Mouse (Mus musculus) megakaryocyte, adult 5-6 weeks (primary cell): Measurements from ENCODE around the gene Unc13d. TPM values are rescaled to one million over a fixed set of nuclear protein-coding genes. Genes with fewer than 3 reads are reported as not detected.
"Not testable (repeated sequence)": the region's sequence is repeated elsewhere in the genome, so short reads cannot be mapped to it uniquely, and the experiment has no call there.

Source experiments
- ATAC-seq: 2 replicates; pipeline ENCODE4 v1.8.0; 2016; ENCODE audit warnings: mild to moderate bottlenecking, inconsistent platforms; ENCODE audit not compliant: poor library complexity, severe bottlenecking
- total RNA-seq, 2 experiments: library from RNA; stranded (forward) in 1 of 2; stranded (reverse) in 1 of 2; fragments of 153-499, 151-499 nt in 1 of 2; fragments of 221-1000, 200-1000 nt in 1 of 2; gene quantifications; 2 replicates each; pipeline versions ENCODE4 v1.2.3 to v1.2.4; 2015 to 2017

Unc13d gene
- total RNA-seq, 2 experiments from 2014 or later = 18.2 to 26.7 TPM

DNA sequence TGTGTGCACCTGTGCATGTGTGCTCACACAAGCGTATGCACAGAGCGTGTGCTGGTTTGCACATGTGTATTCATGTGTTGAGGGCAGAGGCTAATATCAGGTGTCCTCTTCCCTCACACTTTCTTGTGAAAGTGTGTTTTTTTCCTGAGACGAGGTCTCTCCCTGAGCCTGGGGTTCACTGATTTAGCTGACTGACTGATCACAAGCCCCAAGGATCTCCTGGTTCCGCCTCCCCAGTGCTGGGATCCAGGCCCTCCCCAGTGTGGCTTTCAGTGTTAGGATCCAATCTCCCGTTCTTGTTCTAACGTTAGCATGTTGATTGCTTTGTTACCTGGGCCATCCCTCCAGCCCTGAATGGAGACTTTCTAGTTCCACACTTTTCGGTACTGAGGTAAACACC is 23.1 kb upstream of the Unc13d start:
- no peak for ATAC-seq

DNA sequence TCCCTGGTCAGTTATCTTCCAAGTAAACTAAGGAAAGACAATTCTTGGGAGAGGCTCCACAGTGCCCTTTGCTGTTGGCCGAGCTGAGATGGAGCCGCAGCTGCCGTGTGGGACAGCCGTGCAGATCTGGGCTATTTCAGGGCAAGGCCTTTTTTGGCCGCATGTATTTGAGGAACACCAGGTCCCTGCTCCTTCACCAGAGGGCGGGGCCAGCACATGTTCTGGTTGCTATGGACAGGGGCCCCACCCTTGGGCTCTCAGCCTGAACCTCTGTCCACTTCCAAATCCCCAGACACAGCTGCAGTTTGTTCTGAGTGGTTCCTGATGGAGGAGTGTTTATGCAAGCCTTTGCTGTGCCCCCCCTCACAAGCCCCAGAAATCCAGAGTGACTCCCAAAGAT is 22.6 kb upstream of the Unc13d start:
- ATAC-seq = peak; percentile 24; the same call in 1 of the 2 replicates

DNA sequence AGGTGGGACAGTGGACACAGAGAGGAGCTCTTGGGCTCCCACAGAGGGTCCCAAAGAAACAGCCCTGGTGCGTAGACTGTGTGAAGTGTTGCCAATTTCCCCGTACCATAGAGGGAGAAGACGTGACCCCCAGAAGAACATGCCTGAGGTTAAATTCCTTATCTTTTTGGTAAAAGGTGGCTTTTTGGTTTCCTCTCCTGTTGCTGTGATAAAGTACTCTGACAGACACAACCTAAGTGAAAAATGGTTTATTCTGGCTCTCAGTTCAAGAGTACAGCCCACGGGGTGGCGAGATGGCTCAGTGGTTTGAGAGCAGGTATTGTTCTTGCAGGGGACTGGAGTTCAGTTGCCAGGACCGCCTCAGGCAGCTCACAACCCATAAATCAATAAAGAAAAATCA is 21.7 kb upstream of the Unc13d start:
- no peak for ATAC-seq

DNA sequence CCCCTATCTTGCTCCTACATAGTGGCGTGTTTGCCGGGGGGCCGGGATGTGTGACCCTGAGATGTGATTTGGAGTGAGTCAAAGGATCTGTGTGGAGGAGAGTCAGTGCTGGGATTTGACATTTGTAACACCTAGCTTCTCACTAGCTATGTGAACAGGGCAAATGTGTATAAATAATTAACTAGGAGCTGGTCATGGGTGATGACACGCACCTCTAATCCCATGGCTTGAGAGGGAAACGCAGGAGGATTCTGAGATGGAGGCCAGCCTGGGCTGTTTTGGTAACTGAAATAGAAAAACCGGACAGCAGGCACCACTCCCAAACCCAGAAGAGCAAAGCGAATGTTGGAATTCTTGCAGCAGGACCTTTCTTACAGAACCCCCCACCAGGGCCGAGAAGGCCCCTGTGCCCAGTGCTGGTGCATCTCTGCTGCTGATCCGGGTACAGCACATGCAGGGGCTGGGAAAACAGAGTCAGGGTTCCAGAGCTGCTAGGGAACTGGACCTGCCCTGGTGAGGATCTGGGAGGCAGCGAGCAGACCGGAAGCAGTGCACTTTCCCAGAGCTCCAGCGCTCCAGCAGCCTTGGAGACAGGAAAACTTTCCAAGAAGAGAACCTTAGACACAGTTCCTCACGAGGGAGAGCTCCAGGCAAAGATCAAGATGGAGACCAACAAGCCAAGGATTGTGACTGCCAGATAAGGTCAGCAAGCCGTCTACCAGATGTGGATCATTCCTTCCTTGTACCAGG is 21.1 kb upstream of the Unc13d start:
- no peak for ATAC-seq

DNA sequence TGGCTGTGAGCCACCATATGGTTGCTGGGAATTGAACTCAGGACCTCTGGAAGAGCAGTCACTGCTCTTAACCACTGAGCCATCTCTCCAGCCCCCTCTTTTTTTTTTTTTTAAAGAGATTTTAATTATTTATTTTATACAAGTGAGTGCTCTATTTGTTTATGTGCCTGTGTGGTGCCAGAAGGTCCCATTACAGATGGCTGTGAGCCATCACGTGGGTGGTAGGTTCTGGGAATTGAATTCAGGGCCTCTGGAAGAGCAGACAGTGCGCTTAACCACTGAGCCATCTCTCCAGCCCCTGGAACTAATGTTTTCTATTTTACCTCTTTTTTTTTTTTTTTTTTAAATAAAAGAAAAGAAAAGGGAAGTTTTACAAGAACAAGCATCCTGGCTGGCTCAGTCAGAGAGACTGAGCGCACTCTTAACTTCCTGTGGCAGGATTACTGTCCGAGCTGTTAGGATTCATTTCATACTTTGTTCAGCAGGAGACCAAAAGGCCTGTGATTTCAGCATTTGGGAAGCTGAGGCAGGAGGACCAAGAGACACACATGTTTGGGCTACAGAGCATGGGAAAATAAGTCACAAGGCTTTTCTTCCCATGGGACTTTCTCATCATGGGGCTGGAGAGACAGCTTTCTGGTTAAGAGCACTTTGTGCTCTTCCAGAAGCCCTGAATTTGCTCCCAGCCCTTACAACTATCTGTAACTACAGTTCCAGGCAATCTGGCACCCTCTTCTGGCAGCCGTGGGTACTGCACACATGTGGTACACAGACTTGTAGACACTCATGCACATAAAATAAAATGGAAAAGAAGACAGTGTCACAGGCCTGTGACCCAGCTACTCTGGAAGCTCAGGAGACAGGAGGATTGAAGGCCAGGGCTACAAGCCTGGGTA is 18.7 kb upstream of the Unc13d start:
- 0 out of 2 replicates have a peak, but pooled peaks have one; percentile 31 for ATAC-seq

DNA sequence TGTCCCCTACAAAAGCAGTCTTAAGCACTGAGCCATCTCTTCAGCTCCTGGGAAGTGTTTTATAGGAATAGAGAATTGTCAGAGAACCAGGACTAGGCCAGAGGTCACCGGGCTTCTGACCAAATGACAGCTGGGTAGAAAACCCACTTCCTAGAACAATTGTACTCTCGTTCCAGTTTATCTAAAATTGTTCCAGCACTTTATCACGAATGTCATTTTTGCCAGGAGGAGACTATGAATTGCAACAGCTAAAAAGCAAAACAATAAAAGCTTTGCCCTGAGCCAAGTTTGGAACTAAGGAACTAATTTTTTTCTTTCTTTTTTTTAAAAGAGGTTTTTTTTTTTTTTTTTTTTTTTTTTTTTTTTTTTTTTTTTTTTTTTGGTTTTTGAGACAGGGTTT is 17.8 kb upstream of the Unc13d start:
- ATAC-seq = no peak

DNA sequence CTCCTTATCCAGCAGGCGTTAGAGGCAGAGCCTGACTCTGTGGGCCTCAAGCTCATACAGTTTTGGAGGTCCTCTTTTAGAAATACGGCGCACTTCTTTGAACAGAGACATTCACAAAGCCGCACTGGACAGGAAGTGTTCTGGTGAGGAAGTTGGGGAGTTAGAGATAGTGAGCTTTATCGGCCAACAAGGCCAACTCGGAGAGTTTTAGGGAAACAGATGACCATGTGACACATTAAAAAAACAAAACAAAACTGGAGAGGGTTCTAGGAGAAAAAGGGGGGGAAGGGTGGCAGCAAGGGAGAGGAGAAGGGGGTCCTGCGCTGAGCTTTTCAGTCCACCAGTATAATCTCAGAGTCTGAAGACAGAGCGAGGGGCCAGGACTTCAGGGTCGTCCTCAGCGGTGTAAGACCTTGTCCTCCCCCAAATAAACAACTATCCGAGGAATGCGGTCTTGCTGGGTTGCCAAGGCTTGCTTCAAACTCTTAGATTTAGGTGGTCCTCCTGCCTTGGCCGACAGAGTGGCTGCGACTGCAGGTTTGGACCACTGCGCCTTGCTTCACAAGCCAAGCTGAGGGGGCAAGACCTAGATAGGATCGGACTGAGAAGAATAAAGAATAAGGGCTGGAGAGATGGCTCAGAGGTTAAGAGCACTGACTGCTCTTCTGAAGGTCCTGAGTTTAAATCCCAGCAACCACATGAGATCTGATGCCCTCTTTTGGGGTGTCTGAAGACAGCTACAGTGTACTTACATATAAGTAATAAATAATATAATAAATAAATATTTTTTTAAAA is 16.2 kb upstream of the Unc13d start:
- peak; percentile 75 for ATAC-seq

DNA sequence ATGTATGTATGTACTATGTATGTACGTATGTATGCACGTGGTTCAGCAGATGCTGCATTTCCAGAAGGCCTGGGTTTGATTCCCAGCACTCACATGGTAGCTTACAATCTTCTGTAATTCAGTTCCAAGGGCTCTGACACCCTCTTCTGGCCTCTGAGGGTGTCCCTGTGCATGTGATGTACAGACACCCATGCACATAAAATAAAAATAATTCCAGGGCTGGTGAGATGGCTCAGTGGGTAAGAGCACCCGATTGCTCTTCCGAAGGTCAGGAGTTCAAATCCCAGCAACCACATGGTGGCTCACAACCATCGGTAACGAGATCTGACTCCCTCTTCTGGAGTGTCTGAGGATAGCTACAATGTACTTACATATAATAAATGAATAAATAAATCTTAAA is 15.2 kb upstream of the Unc13d start:
- not testable (repeated sequence) for ATAC-seq

DNA sequence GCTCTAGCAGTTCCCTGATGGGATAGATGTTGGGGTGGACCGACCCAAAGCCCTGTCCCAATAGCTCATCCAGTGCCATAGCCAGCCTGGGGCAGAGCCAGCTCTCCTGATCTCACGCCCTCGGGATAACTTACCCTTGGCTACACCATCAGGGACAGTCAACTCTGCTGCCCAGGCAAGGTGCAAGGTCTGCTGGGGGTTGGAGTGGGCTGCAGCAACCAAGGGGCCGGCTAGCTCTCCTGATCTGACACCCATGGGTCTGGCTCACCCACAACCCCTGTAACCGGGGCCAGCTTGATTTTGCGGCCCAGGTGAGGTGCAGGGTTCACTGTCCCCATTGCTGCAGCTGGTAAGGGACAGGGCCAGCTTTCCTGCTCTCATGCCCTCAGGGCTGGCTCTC is 13.8 kb upstream of the Unc13d start:
- no peak for ATAC-seq

DNA sequence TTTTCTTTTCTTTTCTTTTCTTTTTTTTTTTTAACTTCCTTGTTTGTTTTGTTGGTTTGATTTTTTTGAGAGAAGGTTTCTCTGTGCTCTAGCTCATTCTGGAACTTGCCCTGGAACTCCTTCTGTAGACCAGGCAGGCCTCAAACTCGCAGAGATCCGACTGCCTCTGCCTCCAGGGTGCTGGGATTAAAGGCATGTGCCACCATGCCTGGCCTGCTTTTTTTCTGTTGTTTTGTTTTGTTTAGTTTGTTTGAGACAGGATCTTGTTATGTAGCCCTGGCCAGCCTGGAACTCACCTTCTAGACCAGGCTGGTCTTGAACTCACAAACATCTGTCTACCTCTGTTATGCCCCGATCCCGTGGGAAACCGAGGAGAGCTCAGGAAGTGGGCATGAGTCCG is 11.8 kb upstream of the Unc13d start:
- no peak for ATAC-seq

DNA sequence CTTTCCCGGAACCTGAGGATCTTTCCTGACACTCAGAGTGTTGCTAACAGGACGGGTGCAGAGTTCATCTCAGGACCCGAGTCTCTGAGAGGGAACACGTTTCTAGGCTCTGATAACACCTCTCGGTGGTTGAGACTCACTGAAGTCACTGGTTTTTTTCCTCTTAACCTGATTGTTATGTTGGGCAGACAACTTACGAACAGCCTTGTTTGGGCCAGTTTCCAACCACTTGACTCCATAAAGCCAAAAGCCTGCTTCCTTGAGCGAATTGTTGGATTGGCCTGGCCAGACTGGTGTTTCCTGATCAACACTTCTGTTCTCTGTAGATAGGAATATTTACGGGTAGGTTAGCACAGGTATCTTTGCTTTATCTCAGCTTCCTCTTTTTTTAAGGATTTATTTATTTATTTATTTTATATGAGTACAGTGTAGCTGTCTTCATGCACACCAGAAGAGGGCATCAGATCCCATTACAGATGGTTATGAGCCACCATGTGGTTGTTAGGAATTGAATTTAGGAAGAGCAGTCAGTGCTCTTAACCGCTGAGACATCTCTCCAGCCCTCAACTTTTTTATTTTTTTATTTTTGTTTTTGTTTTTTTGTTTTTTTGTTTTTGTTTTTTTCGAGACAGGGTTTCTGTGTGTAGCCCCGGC is 11.1 kb upstream of the Unc13d start:
- no peak for ATAC-seq

DNA sequence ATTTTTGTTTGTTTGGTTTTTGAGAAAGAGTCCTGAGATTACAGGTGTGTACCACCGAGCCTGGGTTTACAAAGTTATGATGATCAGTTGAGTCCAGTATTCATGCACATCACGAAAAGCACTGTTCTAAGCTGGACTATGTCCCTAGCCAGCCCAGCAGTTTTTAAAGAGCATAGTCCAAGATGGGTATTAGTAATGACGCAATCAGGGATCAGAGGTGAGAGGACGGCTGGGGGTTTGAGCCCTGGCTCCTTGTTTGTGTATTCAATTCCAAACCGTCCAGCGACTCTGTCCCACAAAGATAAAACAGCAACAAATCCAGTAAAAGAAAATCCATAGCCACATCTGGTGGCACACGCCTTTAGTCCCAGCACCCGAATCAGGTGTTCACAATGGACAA is 10.4 kb upstream of the Unc13d start:
- no peak for ATAC-seq

DNA sequence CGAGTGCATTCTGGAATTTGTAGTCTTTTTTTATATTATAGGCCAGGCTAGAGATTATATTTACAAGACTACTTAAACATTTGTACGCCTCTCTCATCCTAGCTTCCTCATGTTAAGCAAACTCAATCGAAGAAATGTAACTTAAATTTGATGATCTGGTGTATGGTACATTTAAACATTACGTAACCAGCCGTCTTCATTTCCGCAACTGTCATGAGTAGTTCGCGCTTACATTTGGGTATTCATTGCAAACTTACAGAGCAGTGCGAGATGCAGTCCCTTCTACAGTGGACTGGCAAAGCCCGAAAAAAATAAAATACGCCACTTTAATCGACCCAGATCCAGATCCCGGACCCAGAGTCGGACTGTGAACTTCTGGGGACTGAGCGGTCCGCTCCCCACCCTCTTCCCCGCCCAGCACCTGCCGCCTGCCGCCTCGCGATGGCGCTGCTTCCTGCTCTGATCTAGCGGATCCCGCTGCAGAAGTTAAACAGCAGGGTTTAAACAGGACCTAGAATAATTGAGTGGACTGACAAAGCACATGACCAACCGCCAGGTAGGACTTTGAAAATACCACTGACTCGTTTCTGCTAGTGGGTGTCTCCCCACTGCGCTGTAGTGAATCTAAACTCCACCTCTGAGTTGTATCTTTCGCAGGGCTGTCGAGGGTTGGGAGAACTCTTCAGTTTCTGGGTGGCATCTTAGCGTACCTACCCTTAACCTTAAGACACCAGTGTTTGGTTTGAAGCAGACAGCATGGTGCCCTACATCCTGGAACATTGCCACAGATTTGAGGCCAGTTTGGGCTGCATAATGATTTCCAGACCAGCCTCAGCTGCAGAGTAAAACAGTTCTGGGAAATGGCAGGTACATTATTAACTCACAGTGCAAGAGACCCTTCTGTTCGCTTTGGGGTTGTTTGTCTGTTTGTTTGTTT is 9.7 kb upstream of the Unc13d start:
- ATAC-seq = peak; percentile 74

DNA sequence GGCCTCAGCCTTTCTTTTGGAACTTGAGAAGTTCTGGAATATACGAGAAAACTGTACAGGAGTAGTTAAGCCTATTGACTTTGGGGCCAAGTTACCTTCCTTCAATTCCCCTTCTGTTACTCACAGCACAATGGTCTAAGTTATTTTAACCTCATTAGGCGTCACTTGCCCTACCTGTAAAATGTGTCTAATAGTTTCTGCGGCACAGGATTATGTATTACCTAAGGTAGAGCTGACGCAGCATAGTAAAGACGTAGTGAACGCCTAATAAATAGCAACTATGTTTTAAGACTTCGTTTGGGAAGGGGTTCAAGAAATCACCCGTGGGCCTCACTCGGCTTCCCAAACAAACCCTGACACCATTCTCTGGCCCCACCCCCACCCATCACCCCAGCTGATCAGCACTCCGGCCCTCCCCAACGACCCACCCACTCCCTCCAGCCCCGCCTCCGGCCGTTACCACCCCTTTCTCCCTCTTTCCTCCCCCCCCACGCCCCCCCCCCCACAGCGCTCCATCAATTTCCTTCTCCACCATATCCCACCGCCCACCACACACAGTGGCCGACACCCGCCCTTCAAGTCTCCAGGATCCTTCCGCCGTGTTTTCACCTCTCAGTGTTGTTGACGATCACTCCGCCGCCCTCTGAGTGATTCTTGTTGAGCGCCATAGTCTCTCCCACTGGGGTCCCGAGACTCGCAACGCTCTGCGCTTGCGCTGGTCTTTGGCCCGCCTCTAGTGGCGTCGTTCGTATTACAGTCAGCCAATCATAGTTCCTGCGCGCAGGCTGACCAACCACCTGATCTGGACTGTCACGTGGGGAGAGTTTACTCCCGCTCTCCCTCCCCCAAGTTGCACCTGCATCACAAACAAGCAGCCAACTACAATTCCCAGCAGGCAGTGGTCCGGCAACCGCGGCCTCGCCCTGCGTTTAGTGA is 8.8 kb upstream of the Unc13d start, which contains the start of gene Wbp2:
Gene Wbp2 (minus strand): TSS at position 738 of the 936 bp plus-strand sequence.
- peak; percentile 93 for ATAC-seq

DNA sequence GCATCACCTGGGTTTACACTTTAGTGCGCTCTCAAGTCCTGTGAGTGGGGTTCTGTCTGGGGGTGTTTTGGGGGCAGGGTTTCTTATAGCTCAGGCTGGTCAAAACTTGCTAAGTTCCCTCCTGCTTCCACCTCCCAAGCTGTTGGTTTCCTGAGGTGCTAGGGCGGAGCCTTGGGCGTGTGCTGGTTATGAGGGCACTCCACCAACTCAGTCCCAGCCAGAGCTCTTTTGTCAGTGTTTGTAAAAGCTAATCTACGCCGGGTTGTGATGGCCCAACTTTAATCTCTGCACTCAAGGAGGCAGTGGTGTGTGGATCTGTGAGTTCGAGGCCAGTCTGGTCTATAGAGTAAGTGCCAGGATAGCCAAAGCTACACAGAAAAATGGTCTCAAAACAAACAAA is 6.4 kb upstream of the Unc13d start:
- ATAC-seq = no peak

DNA sequence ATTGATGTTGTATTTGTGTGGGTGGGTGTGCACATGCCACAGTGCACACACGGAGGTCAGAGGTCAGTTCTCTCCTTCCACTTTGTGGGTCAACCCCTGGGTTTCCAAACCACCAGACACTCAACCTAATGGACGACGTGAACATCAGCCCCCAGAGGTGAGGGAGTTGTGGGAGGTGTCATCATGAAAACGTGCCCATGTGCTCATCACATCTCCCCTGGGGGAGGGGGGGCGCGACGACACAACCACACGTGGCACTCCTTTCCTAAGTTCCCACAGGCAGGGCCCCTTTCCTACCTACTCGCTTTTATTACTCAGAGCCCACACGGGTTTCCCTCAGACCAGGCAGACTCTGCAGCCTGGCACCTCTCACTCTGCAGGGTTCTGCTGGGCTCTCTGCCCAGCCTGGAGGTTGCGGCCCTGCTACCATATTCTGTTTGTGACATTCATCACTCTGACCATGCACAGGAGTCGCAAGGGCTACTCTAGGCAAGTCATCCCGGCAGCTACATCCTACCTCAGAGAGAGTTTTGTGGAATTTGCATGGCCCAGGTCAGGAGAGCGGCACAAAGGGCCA is 5.4 kb upstream of the Unc13d start:
- no peak for ATAC-seq

DNA sequence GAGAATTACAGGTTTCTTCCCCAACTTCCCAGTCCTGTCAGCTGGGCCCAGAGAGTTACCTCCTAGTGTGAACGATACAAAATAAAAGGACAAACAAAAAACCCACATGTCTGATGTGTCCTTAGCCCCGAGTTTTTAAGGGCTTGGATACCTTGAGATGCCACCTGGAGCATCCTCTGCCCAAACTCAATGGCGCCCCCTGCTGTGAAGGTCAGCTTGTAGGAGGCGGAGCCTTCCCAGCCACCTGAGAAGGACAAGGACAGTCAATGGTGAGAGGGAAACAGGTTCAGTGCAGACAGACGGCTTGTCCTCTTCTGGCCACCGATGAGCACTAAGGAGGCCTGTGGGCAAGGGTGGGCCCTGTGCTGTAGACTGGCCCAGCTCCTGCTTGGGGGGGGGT is 3.3 kb upstream of the Unc13d start:
- no peak for ATAC-seq

DNA sequence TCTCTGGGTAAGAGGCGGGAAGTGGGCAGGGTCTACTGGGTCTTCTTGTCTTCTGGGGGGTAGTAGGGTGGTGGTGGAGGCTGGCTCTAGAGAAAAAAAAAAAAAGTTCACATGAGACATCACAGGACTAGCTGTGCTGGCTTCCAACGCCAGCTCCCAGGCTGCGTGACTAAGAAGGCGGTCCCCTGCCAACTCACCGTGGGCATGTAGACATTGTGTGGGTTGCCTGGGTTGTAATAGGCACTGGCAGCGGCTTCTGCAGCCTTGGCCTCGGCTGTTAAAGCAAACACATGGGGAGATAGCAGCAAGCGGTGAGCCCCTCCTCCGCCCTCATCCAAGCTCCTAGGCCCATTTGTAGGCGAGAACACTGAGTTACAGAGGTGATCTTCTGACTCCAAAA is 1.8 kb upstream of the Unc13d start:
- no peak for ATAC-seq
